Mouse (Mus musculus) embryonic facial prominence, embryonic 12.5 days (tissue): ENCODE measurements around the gene Timm44. TPM values are rescaled to one million over a fixed set of nuclear protein-coding genes. Genes with fewer than 3 reads are reported as not detected.

Experiments
- ATAC-seq: fragments of 200-750 bp; cut with Nextera tagmentation; 2 replicates; pipeline ENCODE4 v1.8.0; 2017; ENCODE audit not compliant: insufficient number of reproducible peaks, insufficient read depth, low FRiP score, low TSS enrichment
- H3K27ac ChIP-seq: fragments of 300-500 bp; sonication (generic); 2 replicates; pipeline ENCODE4 v1.5.1; 2016; ENCODE audit warnings: mild to moderate bottlenecking
- H3K27me3 ChIP-seq: fragments of 300-500 bp; sonication (generic); 2 replicates; pipeline ENCODE4 v1.6.1; 2016; ENCODE audit warnings: mild to moderate bottlenecking, moderate library complexity
- H3K36me3 ChIP-seq: fragments of 300-500 bp; sonication (generic); 2 replicates; pipeline ENCODE4 v1.6.1; 2016; ENCODE audit warnings: mild to moderate bottlenecking
- H3K4me1 ChIP-seq: fragments of 300-500 bp; sonication (generic); 2 replicates; pipeline ENCODE4 v1.6.1; 2016
- H3K4me2 ChIP-seq: fragments of 300-500 bp; sonication (generic); replicated peaks from 2 replicates; pipeline ENCODE4 v1.6.1; 2016; ENCODE audit warnings: mild to moderate bottlenecking, moderate library complexity
- H3K4me3 ChIP-seq: fragments of 300-500 bp; sonication (generic); 2 replicates; pipeline ENCODE4 v1.5.1; 2016; ENCODE audit warnings: mild to moderate bottlenecking
- H3K9ac ChIP-seq: fragments of 300-500 bp; sonication (generic); 2 replicates; pipeline ENCODE4 v1.6.1; 2016; ENCODE audit warnings: mild to moderate bottlenecking, moderate library complexity
- H3K9me3 ChIP-seq: fragments of 300-500 bp; sonication (generic); 2 replicates; pipeline ENCODE4 v1.6.1; 2016; ENCODE audit warnings: mild to moderate bottlenecking, moderate library complexity
- WGBS: fragments of 180-500 bp; shearing (Covaris S2); methylation state at CpG from one replicate; pipeline ENCODE4 v1.1.7; 2016; 5-methylcytosine and 5-hydroxymethylcytosine counted together
- polyA plus RNA-seq: library from polyadenylated mRNA; unstranded; fragments of >200 nt; fragmentation: Nextera tagmentation; extraction: Ambion mirVana; gene quantifications from 2 replicates; pipeline ENCODE4 v1.2.1, GENCODE M21; 2016

Timm44 gene
- polyA plus RNA-seq, 1 experiment from 2014 or later = 64.3 TPM

- no peaks in the 10 kb centered on the region for H3K27me3 ChIP-seq
- no peak overlapping the region for H3K4me3 ChIP-seq
- H3K27ac ChIP-seq = 0 out of 2 replicates have a peak overlapping the region, but pooled peaks have one; percentile 17
- H3K4me2 ChIP-seq = peak overlapping the region; percentile 11; the same call in 1 of the 2 replicates
- peaks cover 55% of the 10 kb centered on the region for H3K36me3 ChIP-seq
- peak overlapping the region; percentile 24; the same call in 1 of the 2 replicates for H3K9ac ChIP-seq
- H3K4me1 ChIP-seq = peaks cover 28% of the 10 kb centered on the region
- WGBS = 15% methylated on average over 29 of the region's 29 CpGs
- ATAC-seq = no peak
- H3K9me3 ChIP-seq = no peaks in the 10 kb centered on the region
Observed at GRCm38 (mm10) chr8:4249213-4249612, 26.5 kb downstream of the Timm44 start.

DNA sequence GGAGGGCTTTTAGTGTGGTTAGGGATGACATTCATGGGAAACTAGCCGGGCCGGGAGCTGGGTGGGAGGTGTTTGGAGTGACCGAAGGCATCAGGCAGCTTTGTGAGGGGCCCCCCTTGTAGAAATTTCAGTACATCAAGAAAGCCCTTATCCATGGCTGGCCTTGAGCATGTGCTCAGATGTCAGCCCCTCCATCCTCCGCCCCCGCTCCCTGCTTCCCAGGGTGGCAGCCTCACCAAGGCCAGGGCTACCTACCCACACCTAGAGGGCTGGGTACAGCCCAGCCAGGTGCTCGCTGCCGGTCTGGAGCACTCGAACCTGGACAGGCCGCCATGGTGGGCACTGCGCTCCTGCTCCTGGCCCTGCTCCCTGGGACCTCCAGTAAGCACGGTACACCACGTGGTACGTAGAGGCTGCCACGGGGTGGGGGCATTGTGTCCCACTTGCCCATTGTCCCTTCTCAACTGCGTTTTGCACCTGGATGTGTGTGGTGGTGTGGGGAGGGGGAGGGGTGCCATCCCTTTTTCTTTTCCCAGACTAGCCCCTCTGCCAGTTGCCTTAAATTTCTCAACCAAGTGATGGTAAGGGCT, 27.7 kb downstream of the Timm44 start, which contains the start of gene Tgfbr3l:
Gene Tgfbr3l, plus strand, starts transcription at position 264 of the 590 bp plus-strand sequence.
- Histone ChIP-seq H3K36me3 (peaks cover 66% of the 10 kb centered on the region), H3K4me1 (peaks cover 22% of the 10 kb centered on the region), H3K27me3 (no peaks in the 10 kb centered on the region), H3K9me3 (no peaks in the 10 kb centered on the region), H3K9ac (peak within 1 kb of the TSS; percentile 24), H3K4me2 (peak within 1 kb of the TSS; percentile 11; the same call in 1 of the 2 replicates), H3K27ac (no peak within 1 kb of the TSS), H3K4me3 (no peak within 1 kb of the TSS)
- no peak for ATAC-seq
- WGBS = 81% methylated on average over 15 of the region's 15 CpGs

DNA sequence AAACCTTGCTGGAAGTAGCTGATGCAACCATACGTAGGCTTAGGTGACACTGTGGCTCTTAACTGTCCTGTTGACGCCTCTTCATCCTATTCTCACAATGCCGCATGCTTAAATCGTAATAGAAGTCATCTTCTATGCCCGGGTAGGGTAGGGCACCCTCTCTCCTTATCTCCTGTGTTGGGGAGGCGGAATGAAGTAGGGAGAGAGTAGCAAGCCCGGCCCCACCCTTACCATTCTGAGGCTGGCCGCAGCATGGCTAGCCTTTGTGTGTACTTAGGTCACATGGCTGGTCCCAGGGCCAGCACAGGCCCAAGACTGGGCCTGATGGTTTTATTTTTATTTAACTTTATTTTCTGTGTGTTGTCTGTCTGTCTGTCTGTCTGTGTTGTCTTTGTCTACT, 28.5 kb downstream of the Timm44 start:
- H3K27ac ChIP-seq = no peak overlapping the region
- no peak overlapping the region for H3K9ac ChIP-seq
- no peaks in the 10 kb centered on the region for H3K9me3 ChIP-seq
- H3K36me3 ChIP-seq = peaks cover 74% of the 10 kb centered on the region
- H3K4me1 ChIP-seq = peaks cover 22% of the 10 kb centered on the region
- no peak overlapping the region for H3K4me2 ChIP-seq
- no peak overlapping the region for H3K4me3 ChIP-seq
- no peak for ATAC-seq
- WGBS = 89% methylated on average over 8 of the region's 8 CpGs
- H3K27me3 ChIP-seq = no peaks in the 10 kb centered on the region

- Histone ChIP-seq H3K4me1 (peaks cover 24% of the 10 kb centered on the region), H3K9ac (no peak overlapping the region), H3K27ac (no peak overlapping the region), H3K27me3 (no peaks in the 10 kb centered on the region), H3K4me2 (no peak overlapping the region), H3K9me3 (no peaks in the 10 kb centered on the region), H3K36me3 (peaks cover 86% of the 10 kb centered on the region), H3K4me3 (no peak overlapping the region)
- no peak for ATAC-seq
- WGBS = 82% methylated on average over 13 of the region's 13 CpGs
Observed at GRCm38 (mm10) chr8:4245737-4246136, 30.0 kb downstream of the Timm44 start.

- H3K4me1 ChIP-seq = peaks cover 22% of the 10 kb centered on the region
- H3K27ac ChIP-seq = no peak overlapping the region
- no peaks in the 10 kb centered on the region for H3K9me3 ChIP-seq
- WGBS = 95% methylated on average over 5 of the region's 5 CpGs
- H3K27me3 ChIP-seq = no peaks in the 10 kb centered on the region
- ATAC-seq = no peak
- H3K4me2 ChIP-seq = no peak overlapping the region
- H3K9ac ChIP-seq = no peak overlapping the region
- H3K4me3 ChIP-seq = no peak overlapping the region
- H3K36me3 ChIP-seq = peaks cover 86% of the 10 kb centered on the region
Observed at GRCm38 (mm10) chr8:4245061-4245460, 30.7 kb downstream of the Timm44 start.

DNA sequence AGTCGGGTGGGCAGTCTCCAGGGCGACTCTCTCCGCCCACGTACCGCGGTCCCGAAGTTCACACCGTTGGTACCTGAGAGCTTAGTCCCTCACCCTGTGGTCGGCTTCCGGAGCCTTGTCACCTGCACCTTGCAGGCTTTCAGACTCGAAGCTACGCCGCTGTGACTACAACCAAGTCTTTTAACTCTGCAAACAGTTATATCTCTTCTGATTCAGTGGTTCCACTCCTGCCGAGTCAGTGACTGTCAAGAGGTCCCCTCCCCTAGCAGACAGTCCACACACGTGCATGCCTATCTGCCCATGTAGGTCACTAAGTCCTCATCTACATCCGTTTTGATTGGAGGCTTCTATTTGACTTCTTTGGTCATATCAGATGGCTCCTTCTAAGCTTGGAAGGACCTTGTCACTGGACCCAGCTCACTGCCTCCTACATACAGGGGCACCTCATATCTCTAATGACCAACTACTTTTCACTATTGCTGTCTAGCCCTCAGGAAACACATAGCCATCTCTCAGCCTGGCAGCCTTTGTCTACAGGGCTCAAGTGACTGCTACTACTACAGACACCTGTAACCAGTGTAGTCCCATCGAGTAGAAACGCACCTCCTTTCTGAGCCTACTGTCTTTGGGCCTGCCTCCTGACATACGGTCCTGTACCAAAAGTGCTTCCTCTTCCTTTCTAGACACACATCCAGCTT, 36.4 kb downstream of the Timm44 start:
- peak overlapping the region; percentile 96 for H3K27ac ChIP-seq
- H3K27me3 ChIP-seq = no peaks in the 10 kb centered on the region
- peak overlapping the region; percentile 88 for H3K9ac ChIP-seq
- peak; percentile 1; the same call in 1 of the 2 replicates for ATAC-seq
- WGBS = 16% methylated on average over 19 of the region's 19 CpGs
- peaks cover 20% of the 10 kb centered on the region for H3K4me1 ChIP-seq
- peak overlapping the region; percentile 83 for H3K4me2 ChIP-seq
- H3K36me3 ChIP-seq = peaks cover 33% of the 10 kb centered on the region
- H3K9me3 ChIP-seq = no peaks in the 10 kb centered on the region
- H3K4me3 ChIP-seq = peak overlapping the region; percentile 86

- H3K4me1 ChIP-seq = peaks cover 20% of the 10 kb centered on the region
- peak within 1 kb of the TSS; percentile 96 for H3K27ac ChIP-seq
- H3K27me3 ChIP-seq = no peaks in the 10 kb centered on the region
- ATAC-seq = peak; percentile 92
- H3K4me2 ChIP-seq = peak within 1 kb of the TSS; percentile 83
- under 1% methylated on average over 64 of the region's 71 CpGs for WGBS
- peak within 1 kb of the TSS; percentile 88 for H3K9ac ChIP-seq
- peak within 1 kb of the TSS; percentile 86 for H3K4me3 ChIP-seq
- peaks cover 26% of the 10 kb centered on the region for H3K36me3 ChIP-seq
- H3K9me3 ChIP-seq = no peaks in the 10 kb centered on the region
Observed at GRCm38 (mm10) chr8:4238434-4239192, 37.1 kb downstream of the Timm44 start, which contains the start of the genes Map2k7 and Gm49320. TSS of gene Map2k7 (plus strand) at chr8:4238740. TSS of gene Gm49320 (plus strand) at chr8:4238865.

- Histone ChIP-seq H3K27me3 (no peaks in the 10 kb centered on the region), H3K4me1 (peaks cover 20% of the 10 kb centered on the region), H3K9ac (peak overlapping the region; percentile 69), H3K4me2 (peak overlapping the region; percentile 83), H3K4me3 (peak overlapping the region; percentile 86), H3K36me3 (peaks cover 19% of the 10 kb centered on the region), H3K9me3 (no peaks in the 10 kb centered on the region), H3K27ac (peak overlapping the region; percentile 96)
- no peak; the same call in 1 of the 2 replicates for ATAC-seq
- 20% methylated on average over 15 of the region's 15 CpGs for WGBS
Observed at GRCm38 (mm10) chr8:4237814-4238433, 37.8 kb downstream of the Timm44 start.

- no peaks in the 10 kb centered on the region for H3K4me1 ChIP-seq
- H3K27ac ChIP-seq = no peak overlapping the region
- peaks cover 27% of the 10 kb centered on the region for H3K27me3 ChIP-seq
- ATAC-seq = no peak
- WGBS = 58% methylated on average over 10 of the region's 10 CpGs
- no peak overlapping the region for H3K9ac ChIP-seq
- no peaks in the 10 kb centered on the region for H3K36me3 ChIP-seq
- no peak overlapping the region for H3K4me3 ChIP-seq
- H3K4me2 ChIP-seq = no peak overlapping the region
- no peaks in the 10 kb centered on the region for H3K9me3 ChIP-seq
Observed at GRCm38 (mm10) chr8:4230612-4231351, 44.9 kb downstream of the Timm44 start.

DNA sequence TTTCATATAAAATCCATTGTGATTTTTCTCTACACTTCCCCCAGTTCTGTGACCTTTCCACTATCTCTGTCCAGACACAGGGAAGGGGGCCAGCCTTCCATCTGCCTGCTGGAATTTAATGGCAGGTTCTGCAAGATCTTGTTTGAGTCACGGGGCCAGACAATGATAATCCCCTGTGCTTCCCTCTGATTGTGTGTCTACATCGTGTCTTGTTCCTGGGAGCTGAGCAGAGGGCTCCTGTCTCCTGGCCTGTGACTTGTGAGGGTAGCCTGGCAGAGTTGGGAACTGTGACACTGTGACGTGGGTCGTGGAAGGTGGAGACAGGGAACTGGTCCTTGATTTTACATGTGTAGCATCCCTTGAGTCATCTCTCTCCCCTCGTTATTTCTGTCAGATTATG, 45.9 kb downstream of the Timm44 start:
- Histone ChIP-seq H3K9me3 (no peaks in the 10 kb centered on the region), H3K36me3 (no peaks in the 10 kb centered on the region), H3K9ac (no peak overlapping the region), H3K4me3 (no peak overlapping the region), H3K4me2 (no peak overlapping the region), H3K4me1 (no peaks in the 10 kb centered on the region), H3K27me3 (peaks cover 27% of the 10 kb centered on the region), H3K27ac (no peak overlapping the region)
- 75% methylated on average over 5 of the region's 5 CpGs for WGBS
- no peak for ATAC-seq

- Histone ChIP-seq H3K27ac (no peak overlapping the region), H3K27me3 (peaks cover 27% of the 10 kb centered on the region), H3K4me2 (no peak overlapping the region), H3K4me3 (no peak overlapping the region), H3K36me3 (no peaks in the 10 kb centered on the region), H3K9me3 (no peaks in the 10 kb centered on the region), H3K9ac (no peak overlapping the region), H3K4me1 (no peaks in the 10 kb centered on the region)
- no peak for ATAC-seq
- 88% methylated on average over 4 of the region's 4 CpGs for WGBS
Observed at GRCm38 (mm10) chr8:4227919-4228318, 47.8 kb downstream of the Timm44 start.
